Mouse (Mus musculus) layer of hippocampus, adult 2 months (tissue): ENCODE data around the gene Olfr479. TPM values are rescaled to one million over a fixed set of nuclear protein-coding genes. Genes with fewer than 3 reads are reported as not detected.
"Not testable (repeated sequence)": the region's sequence is repeated elsewhere in the genome, so short reads cannot be mapped to it uniquely, and the experiment has no call there.

Experiments
- DNase-seq, 2 experiments: peaks; one replicate each; pipeline ENCODE4 v3.0.0; 2022; ENCODE audit warnings: low spot score in 2 of 2
- H3K27ac ChIP-seq: fragments of 200-600 bp; 2 replicates; pipeline ENCODE4 v1.8.1; 2022
- H3K4me3 ChIP-seq: fragments of 200-600 bp; 2 replicates; pipeline ENCODE4 v1.8.1; 2022; ENCODE audit warnings: mild to moderate bottlenecking
- CTCF ChIP-seq: fragments of 200-600 bp; conservative IDR thresholded peaks from 2 replicates; pipeline ENCODE4 v1.8.1; 2022; ENCODE audit warnings: antibody characterized with exemption, mild to moderate bottlenecking, moderate library complexity
- long read RNA-seq, 2 experiments: library from polyadenylated mRNA; stranded (forward); transcript quantifications; one replicate each; pipeline ENCODE4 v2.0.0; 2021; ENCODE audit warnings: borderline mapping rate in 2 of 2
- total RNA-seq, 2 experiments: library from RNA; stranded (reverse); gene quantifications; 2 replicates each; pipeline ENCODE4 v1.2.3; 2021

Gene Olfr479
- total RNA-seq = not detected
- long read RNA-seq, experiment 1 = 0 reads
- long read RNA-seq, experiment 2 = 0 reads

DNA sequence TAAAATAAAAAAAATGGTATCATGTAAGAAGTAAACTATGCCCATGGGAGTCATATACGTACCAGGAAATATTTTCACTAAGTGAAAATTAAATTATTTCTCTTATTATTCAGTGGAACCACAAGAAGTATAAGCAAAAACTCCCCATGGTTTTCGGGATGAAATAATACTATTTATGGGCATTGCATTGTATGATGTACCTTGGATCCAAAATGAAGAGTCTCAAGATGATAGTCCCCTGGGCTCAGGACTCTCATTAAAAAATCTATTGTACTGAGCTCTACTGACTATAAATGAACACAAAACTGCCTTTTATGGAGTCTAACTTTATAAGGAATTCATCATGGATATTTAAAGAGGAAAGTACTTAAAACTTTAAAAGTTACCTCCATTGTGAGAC is at the start of gene Olfr479:
Gene Olfr479, plus strand, starts transcription at position 301 of the 400 bp plus-strand sequence.
- Histone ChIP-seq H3K27ac (no peak within 1 kb of the TSS), H3K4me3 (no peak within 1 kb of the TSS)
- no peak for TF ChIP-seq CTCF
- DNase-seq = no peak

DNA sequence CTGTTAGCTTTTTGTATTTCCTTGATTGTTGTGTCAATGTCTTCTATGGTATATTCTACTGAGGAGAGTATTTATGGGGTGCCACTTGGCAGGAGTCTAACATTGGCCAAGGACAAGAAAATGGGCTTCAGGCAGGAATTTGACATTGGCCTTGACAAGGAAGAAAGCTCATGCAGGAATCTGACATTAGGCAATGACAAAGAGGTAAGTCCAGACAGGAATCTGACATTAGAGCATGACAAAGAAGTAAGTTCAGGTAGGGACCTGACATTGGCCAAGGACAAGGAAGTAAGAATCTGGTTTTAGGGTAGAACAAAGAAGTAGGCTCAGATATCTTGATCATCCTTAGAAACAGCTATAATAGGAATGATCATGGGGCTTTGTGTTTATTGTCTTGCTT is 36.2 kb upstream of the Olfr479 start:
- not testable (repeated sequence) for H3K4me3 ChIP-seq, DNase-seq, H3K27ac ChIP-seq

GRCm38 (mm10) chr7:108033889-108034288 is 16.6 kb upstream of the Olfr479 start, which contains the start of gene Olfr478:
TSS of gene Olfr478 (minus strand) at chr7:108033989.
- Histone ChIP-seq H3K4me3 (no peak within 1 kb of the TSS), H3K27ac (no peak within 1 kb of the TSS)
- DNase-seq = no peak
- no peak for TF ChIP-seq CTCF

DNA sequence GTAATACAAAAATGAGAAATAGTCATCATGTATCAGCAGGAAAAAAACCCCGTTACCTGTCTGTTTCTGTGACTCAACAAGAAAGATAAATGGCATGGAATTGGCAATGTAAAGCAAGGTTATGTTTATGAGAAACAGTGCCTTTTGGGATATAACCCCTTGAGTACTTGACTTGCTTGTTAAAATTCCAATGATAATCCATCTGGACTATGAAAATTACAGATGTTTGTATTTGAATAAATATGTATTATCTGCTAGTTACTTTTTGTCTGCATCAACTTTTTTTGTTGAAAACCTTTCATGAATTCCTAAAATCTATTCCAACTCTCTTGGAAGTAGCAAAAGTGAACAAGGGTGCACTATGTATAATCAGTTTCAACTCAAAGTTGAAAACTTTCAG is 16.8 kb downstream of the Olfr479 start, which contains the start of gene Olfr480:
Gene Olfr480, minus strand, starts transcription at position 101 of the 400 bp plus-strand sequence.
- H3K4me3 ChIP-seq = no peak within 1 kb of the TSS
- no peak within 1 kb of the TSS for H3K27ac ChIP-seq
- no peak for DNase-seq
- TF ChIP-seq CTCF = no peak

DNA sequence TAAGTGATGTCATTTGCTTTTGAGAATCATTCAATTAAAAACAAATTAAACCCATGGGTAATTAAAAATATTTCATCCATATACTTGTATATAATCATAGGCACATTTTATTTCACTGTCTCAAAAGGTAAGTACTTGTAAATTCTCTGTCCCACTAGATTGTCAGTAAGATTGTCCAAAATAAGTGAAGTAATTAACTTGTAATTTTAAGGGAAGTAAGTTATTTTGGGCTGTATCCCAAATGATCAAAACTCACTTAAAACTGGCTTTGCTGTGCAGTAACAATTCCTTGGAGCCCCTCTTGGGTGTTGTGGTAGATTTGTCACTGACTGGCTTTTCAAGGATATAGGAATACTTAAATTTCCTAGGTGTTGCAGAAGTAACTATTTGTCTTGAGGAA is 29.1 kb downstream of the Olfr479 start, which contains the start of gene Olfr481:
Gene Olfr481, plus strand, starts transcription at position 301 of the 400 bp plus-strand sequence.
- Histone ChIP-seq H3K27ac (no peak within 1 kb of the TSS), H3K4me3 (no peak within 1 kb of the TSS)
- TF ChIP-seq CTCF = no peak
- no peak for DNase-seq

DNA sequence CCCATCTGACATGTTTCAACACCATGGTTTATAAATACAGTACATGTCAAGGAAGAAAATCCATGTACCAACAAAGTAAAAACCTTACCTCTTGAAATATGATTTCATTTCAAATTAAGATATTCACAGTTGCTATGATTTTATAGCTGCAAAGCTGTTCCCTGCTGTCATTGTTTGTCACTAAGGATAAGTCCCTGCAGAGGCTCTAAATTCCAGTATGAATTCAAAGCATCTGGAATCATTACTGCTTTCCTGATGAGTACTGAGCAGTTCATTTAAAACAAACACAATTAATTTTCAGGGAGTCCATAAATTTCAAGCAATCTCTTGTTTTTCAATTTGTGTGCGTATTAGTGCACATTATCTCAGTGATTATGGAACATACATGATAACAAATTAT is 47.0 kb downstream of the Olfr479 start, which contains the start of gene Olfr482:
Gene Olfr482, minus strand, starts transcription at position 101 of the 400 bp plus-strand sequence.
- no peak within 1 kb of the TSS for H3K4me3 ChIP-seq
- no peak for TF ChIP-seq CTCF
- no peak for DNase-seq
- H3K27ac ChIP-seq = no peak within 1 kb of the TSS

DNA sequence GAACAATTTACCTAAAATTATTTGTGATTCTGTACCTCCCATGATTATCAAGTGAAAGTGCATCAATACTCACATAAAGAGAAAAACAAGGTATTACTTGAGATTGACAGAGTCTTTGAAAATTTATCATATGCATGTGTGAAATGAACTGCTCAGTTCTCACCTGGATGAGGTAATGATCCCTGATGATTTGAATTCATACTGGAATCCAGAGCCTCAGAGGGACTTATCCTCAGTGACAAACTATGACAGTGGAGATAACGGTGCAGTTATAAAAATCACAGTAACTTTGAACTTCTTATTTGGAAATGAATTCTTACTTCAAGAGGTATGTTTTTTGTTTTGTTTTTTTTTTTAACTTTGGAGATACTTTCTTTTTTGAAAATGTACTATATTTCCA is 50.1 kb downstream of the Olfr479 start, which contains the start of gene Olfr483:
Gene Olfr483, plus strand, starts transcription at position 301 of the 400 bp plus-strand sequence.
- Histone ChIP-seq H3K4me3 (no peak within 1 kb of the TSS), H3K27ac (no peak within 1 kb of the TSS)
- no peak for TF ChIP-seq CTCF
- no peak for DNase-seq

Other genes starting within 250 kb of the Olfr479 start
- not detected for gene Ovch2, start 249.5 kb upstream of the Olfr479 start, total RNA-seq
- not detected for gene Olfr467, start 238.4 kb upstream of the Olfr479 start, total RNA-seq
- not detected for gene Olfr469, start 225.2 kb upstream of the Olfr479 start, total RNA-seq
- not detected for gene Olfr470, start 203.2 kb upstream of the Olfr479 start, total RNA-seq
- gene Olfr472, start 152.8 kb upstream of the Olfr479 start, total RNA-seq = not detected
- gene Olfr473, start 120.2 kb upstream of the Olfr479 start, total RNA-seq = not detected
- gene Olfr474, start 96.0 kb upstream of the Olfr479 start, total RNA-seq = not detected
- gene Olfr476, start 85.9 kb upstream of the Olfr479 start, total RNA-seq = not detected
- gene Olfr477, start 64.0 kb upstream of the Olfr479 start, total RNA-seq = not detected
- not detected for gene Olfr478, start 16.7 kb upstream of the Olfr479 start, total RNA-seq
- not detected for gene Olfr480, start 16.7 kb downstream of the Olfr479 start, total RNA-seq
- not detected for gene Olfr481, start 29.2 kb downstream of the Olfr479 start, total RNA-seq
- gene Olfr482, start 46.9 kb downstream of the Olfr479 start, total RNA-seq = 1 to 10 TPM; 2.2 TPM
- not detected for gene Olfr483, start 50.2 kb downstream of the Olfr479 start, total RNA-seq
- not detected for gene Olfr484, start 76.8 kb downstream of the Olfr479 start, total RNA-seq
- not detected for gene Olfr485, start 109.2 kb downstream of the Olfr479 start, total RNA-seq
- gene Olfr486, start 122.0 kb downstream of the Olfr479 start, total RNA-seq = not detected
- not detected for gene Olfr487, start 163.9 kb downstream of the Olfr479 start, total RNA-seq
- gene Olfr488, start 207.7 kb downstream of the Olfr479 start, total RNA-seq = not detected
- not detected for gene Olfr490, start 238.2 kb downstream of the Olfr479 start, total RNA-seq